Mouse (Mus musculus): ENCODE data around the gene Pgm1. TPM values are rescaled to one million over a fixed set of nuclear protein-coding genes. Genes with fewer than 3 reads are reported as not detected.

Gene Pgm1
- polyA plus RNA-seq, 1 experiment from 2014 or later = 42.3 TPM

GRCm38 (mm10) chr4:99988771-99989170, 59.6 kb downstream of the Pgm1 start:
- 85% methylated on average over 7 of the region's 7 CpGs for WGBS
- Histone ChIP-seq H3K4me3 (no peak overlapping the region), H3K27me3 (no peaks in the 10 kb centered on the region), H3K9me3 (no peaks in the 10 kb centered on the region), H3K4me1 (no peaks in the 10 kb centered on the region), H3K27ac (replicated peaks) (no peak overlapping the region), H3K4me2 (replicated peaks) (no peak overlapping the region), H3K9ac (replicated peaks) (no peak overlapping the region), H3K36me3 (no peaks in the 10 kb centered on the region)
- ATAC-seq (replicated peaks) = no peak

- 76% methylated on average over 5 of the region's 5 CpGs for WGBS
- Histone ChIP-seq H3K36me3 (no peaks in the 10 kb centered on the region), H3K9me3 (no peaks in the 10 kb centered on the region), H3K4me3 (no peak overlapping the region), H3K27ac (replicated peaks) (no peak overlapping the region), H3K9ac (replicated peaks) (no peak overlapping the region), H3K4me2 (replicated peaks) (no peak overlapping the region), H3K4me1 (no peaks in the 10 kb centered on the region), H3K27me3 (no peaks in the 10 kb centered on the region)
- no peak for ATAC-seq (replicated peaks)
These were observed 71.8 kb downstream of the Pgm1 start for GRCm38 (mm10) chr4:100000971-100001370.

DNA sequence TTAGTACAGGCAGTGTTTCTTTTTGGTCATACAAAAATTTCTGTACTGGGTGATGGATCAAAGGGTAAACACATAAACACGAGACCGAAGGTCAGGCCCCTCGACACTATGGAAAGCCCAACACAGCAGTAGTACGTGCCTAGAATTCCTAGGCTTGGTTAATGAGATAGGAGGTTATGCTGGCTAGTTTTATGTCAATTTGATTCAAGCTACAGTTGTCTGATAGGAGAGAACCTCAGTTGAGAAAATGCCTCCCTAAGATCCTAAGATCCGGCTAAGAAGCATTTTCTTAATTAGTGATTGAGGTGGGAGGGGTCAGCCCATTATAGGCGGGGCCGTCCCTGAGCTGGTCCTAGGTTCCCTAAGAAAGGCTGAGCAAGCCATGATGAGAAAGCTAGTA, 72.6 kb downstream of the Pgm1 start:
- WGBS = 62% methylated on average over 7 of the region's 7 CpGs
- no peak overlapping the region for H3K4me3 ChIP-seq

GRCm38 (mm10) chr4:100007721-100008120, 78.5 kb downstream of the Pgm1 start:
- WGBS = 90% methylated on average over 7 of the region's 7 CpGs
- no peak for ATAC-seq (replicated peaks)
- Histone ChIP-seq H3K27ac (replicated peaks) (no peak overlapping the region), H3K4me2 (replicated peaks) (no peak overlapping the region), H3K4me1 (peaks cover 12% of the 10 kb centered on the region), H3K9me3 (no peaks in the 10 kb centered on the region), H3K9ac (replicated peaks) (no peak overlapping the region), H3K27me3 (no peaks in the 10 kb centered on the region), H3K4me3 (no peak overlapping the region), H3K36me3 (no peaks in the 10 kb centered on the region)

More for the DNA sequence above, 72.6 kb downstream of the Pgm1 start:
- H3K4me1 ChIP-seq = no peaks in the 10 kb centered on the region
- no peaks in the 10 kb centered on the region for H3K36me3 ChIP-seq
- no peak for ATAC-seq (replicated peaks)
- no peak overlapping the region for H3K4me2 ChIP-seq (replicated peaks)
- H3K27ac ChIP-seq (replicated peaks) = no peak overlapping the region
- no peaks in the 10 kb centered on the region for H3K27me3 ChIP-seq
- no peak overlapping the region for H3K9ac ChIP-seq (replicated peaks)
- H3K9me3 ChIP-seq = no peaks in the 10 kb centered on the region

GRCm38 (mm10) chr4:100008371-100009090, 79.3 kb downstream of the Pgm1 start:
- Histone ChIP-seq H3K4me2 (replicated peaks) (no peak overlapping the region), H3K27ac (replicated peaks) (no peak overlapping the region), H3K9me3 (no peaks in the 10 kb centered on the region), H3K9ac (replicated peaks) (no peak overlapping the region), H3K36me3 (no peaks in the 10 kb centered on the region), H3K4me3 (no peak overlapping the region), H3K27me3 (no peaks in the 10 kb centered on the region), H3K4me1 (peaks cover 12% of the 10 kb centered on the region)
- 44% methylated on average over 5 of the region's 5 CpGs for WGBS
- ATAC-seq (replicated peaks) = peak; percentile 39; the same call in 1 of the 2 replicates

GRCm38 (mm10) chr4:100009211-100009678, 80.0 kb downstream of the Pgm1 start:
- Histone ChIP-seq H3K27me3 (no peaks in the 10 kb centered on the region), H3K27ac (replicated peaks) (peak overlapping the region; percentile 55), H3K36me3 (no peaks in the 10 kb centered on the region), H3K4me2 (replicated peaks) (no peak overlapping the region), H3K9ac (replicated peaks) (no peak overlapping the region), H3K4me1 (peaks cover 12% of the 10 kb centered on the region), H3K4me3 (no peak overlapping the region), H3K9me3 (no peaks in the 10 kb centered on the region)
- ATAC-seq (replicated peaks) = peak; percentile 73
- 46% methylated on average over 8 of the region's 8 CpGs for WGBS

GRCm38 (mm10) chr4:100010916-100011315, 81.7 kb downstream of the Pgm1 start:
- Histone ChIP-seq H3K36me3 (no peaks in the 10 kb centered on the region), H3K9me3 (no peaks in the 10 kb centered on the region), H3K27ac (replicated peaks) (no peak overlapping the region), H3K4me1 (peaks cover 12% of the 10 kb centered on the region), H3K9ac (replicated peaks) (no peak overlapping the region), H3K4me3 (no peak overlapping the region), H3K4me2 (replicated peaks) (no peak overlapping the region), H3K27me3 (no peaks in the 10 kb centered on the region)
- no peak for ATAC-seq (replicated peaks)
- 79% methylated on average over 3 of the region's 3 CpGs for WGBS

DNA sequence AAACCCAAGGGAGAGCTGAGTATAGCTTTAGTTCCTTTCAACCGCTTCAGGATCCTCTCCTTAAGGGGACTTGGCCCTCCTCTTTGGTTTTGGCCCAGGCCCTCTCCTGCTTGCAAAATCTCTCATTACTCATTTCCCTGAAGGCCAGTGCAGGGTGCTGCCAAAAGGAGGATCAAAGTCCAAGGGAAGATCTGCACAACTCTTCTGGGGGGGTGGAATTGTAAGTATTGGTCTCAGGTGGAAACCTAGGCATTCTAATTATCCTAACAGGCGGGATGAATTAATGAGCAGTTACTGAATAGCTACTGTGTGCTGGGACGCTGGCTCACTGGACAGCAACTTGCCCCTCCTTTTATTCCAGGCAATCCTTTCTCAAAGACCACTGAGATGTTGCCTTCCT, 82.3 kb downstream of the Pgm1 start:
- no peak overlapping the region for H3K4me3 ChIP-seq
- H3K4me2 ChIP-seq (replicated peaks) = no peak overlapping the region
- ATAC-seq (replicated peaks) = no peak
- H3K36me3 ChIP-seq = no peaks in the 10 kb centered on the region
- peaks cover 12% of the 10 kb centered on the region for H3K4me1 ChIP-seq
- WGBS = 22% methylated on average over 3 of the region's 3 CpGs
- H3K9me3 ChIP-seq = no peaks in the 10 kb centered on the region
- H3K27me3 ChIP-seq = no peaks in the 10 kb centered on the region
- no peak overlapping the region for H3K9ac ChIP-seq (replicated peaks)
- no peak overlapping the region for H3K27ac ChIP-seq (replicated peaks)

GRCm38 (mm10) chr4:100012361-100013035, 83.3 kb downstream of the Pgm1 start:
- WGBS = 86% methylated on average over 8 of the region's 8 CpGs
- Histone ChIP-seq H3K36me3 (no peaks in the 10 kb centered on the region), H3K9me3 (no peaks in the 10 kb centered on the region), H3K4me3 (no peak overlapping the region), H3K4me2 (replicated peaks) (no peak overlapping the region), H3K27me3 (no peaks in the 10 kb centered on the region), H3K4me1 (peaks cover 12% of the 10 kb centered on the region), H3K9ac (replicated peaks) (no peak overlapping the region), H3K27ac (replicated peaks) (no peak overlapping the region)
- no peak for ATAC-seq (replicated peaks)

GRCm38 (mm10) chr4:100027773-100028172, 98.6 kb downstream of the Pgm1 start:
- H3K9me3 ChIP-seq = no peaks in the 10 kb centered on the region
- no peak overlapping the region for H3K4me3 ChIP-seq
- WGBS = 83% methylated on average over 3 of the region's 3 CpGs
- H3K27ac ChIP-seq (replicated peaks) = no peak overlapping the region
- H3K4me1 ChIP-seq = no peaks in the 10 kb centered on the region
- ATAC-seq (replicated peaks) = no peak
- no peaks in the 10 kb centered on the region for H3K27me3 ChIP-seq
- no peaks in the 10 kb centered on the region for H3K36me3 ChIP-seq
- no peak overlapping the region for H3K4me2 ChIP-seq (replicated peaks)
- H3K9ac ChIP-seq (replicated peaks) = no peak overlapping the region

DNA sequence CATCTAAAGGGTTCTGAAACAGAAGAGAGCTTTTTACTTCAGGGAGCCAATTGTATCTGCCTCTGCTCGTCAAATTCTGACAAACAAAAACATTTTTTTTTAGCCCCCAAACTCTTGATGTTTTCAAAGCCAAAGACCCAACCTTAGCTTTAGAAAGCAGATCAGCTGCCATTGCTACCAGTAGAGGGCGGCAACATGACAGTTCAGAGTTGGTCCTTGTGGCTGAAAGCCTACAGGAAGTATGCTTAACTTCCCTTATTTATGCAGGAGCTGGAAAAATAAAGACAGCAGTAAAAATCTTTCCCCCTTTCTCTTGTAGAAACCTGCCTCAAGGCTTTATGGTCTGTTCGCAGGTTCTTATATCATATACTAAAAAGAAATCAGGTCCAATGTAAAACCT, 99.4 kb downstream of the Pgm1 start:
- H3K36me3 ChIP-seq = no peaks in the 10 kb centered on the region
- no peak overlapping the region for H3K9ac ChIP-seq (replicated peaks)
- WGBS = 21% methylated on average over 3 of the region's 3 CpGs
- no peak overlapping the region for H3K4me2 ChIP-seq (replicated peaks)
- 0 out of 2 replicates have a peak, but pooled peaks have one; percentile 46 for ATAC-seq (replicated peaks)
- no peak overlapping the region for H3K27ac ChIP-seq (replicated peaks)
- no peaks in the 10 kb centered on the region for H3K4me1 ChIP-seq
- no peak overlapping the region for H3K4me3 ChIP-seq
- no peaks in the 10 kb centered on the region for H3K9me3 ChIP-seq
- H3K27me3 ChIP-seq = no peaks in the 10 kb centered on the region

- WGBS = 79% methylated on average over 6 of the region's 6 CpGs
- H3K4me2 ChIP-seq (replicated peaks) = no peak overlapping the region
- H3K4me1 ChIP-seq = no peaks in the 10 kb centered on the region
- H3K9ac ChIP-seq (replicated peaks) = no peak overlapping the region
- H3K27ac ChIP-seq (replicated peaks) = no peak overlapping the region
- ATAC-seq (replicated peaks) = no peak
- H3K36me3 ChIP-seq = no peaks in the 10 kb centered on the region
- H3K9me3 ChIP-seq = no peaks in the 10 kb centered on the region
- no peaks in the 10 kb centered on the region for H3K27me3 ChIP-seq
- no peak overlapping the region for H3K4me3 ChIP-seq
These were observed 102.1 kb downstream of the Pgm1 start for GRCm38 (mm10) chr4:100031270-100031669.

Data from forebrain, embryonic 15.5 days (tissue).